Mouse (Mus musculus): ENCODE measurements at regions not wholly inside any gene's neighbourhood (a gene's known extent, or its start where the extent isn't known, plus 50 kb on each side); places are given as distances from the start of the nearest gene placed in this dataset.

- TF ChIP-seq POLR2A (IDR thresholded peaks at IDR 0.05; ENCODE audit: borderline replicate concordance, extremely low read depth, insufficient read depth, insufficient read length, poor library complexity, severe bottlenecking): no peak
- TF ChIP-seq CTCF (IDR thresholded peaks at IDR 0.05; ENCODE audit: borderline replicate concordance, extremely low read depth, insufficient read depth, insufficient read length): no peak
Observed at GRCm38 (mm10) chr6:31702931-31703330, 139.2 kb upstream of the Podxl start.
